Mouse (Mus musculus): ENCODE measurements at regions not wholly inside any gene's neighbourhood (a gene's known extent, or its start where the extent isn't known, plus 50 kb on each side); places are given as distances from the start of the nearest gene placed in this dataset.

GRCm38 (mm10) chr5:126551676-126552075 is 689.9 kb upstream of the Tmem132c start:
- no peak for DNase-seq (ENCODE audit: inconsistent age in 2 of 2, low spot score in 1 of 2)

DNA sequence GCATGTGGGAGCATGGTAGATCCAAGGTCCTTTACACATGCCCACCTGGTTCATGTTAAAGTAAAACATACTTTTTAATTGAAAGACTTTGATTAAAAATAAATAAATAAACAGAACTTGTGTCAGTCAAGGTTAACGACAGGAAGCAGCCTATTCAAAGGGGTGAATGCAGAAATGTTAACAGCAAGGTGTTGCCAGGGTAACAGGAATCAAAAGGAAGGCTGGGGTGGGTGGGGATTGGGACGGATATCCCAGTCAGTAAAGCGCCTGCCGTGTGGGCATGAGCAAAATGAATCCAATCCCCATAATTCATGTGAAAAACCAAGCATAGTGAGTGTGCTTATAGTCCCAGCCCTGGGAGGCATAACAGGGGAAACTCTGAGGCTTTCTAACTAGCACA is 682.6 kb upstream of the Tmem132c start:
- no peak for DNase-seq (ENCODE audit: inconsistent age in 2 of 2, low spot score in 1 of 2)

- DNase-seq (ENCODE audit: inconsistent age in 2 of 2, low spot score in 1 of 2): no peak
These were observed 675.8 kb upstream of the Tmem132c start for GRCm38 (mm10) chr5:126565817-126566216.

- DNase-seq (ENCODE audit: inconsistent age in 2 of 2, low spot score in 1 of 2): no peak
These were observed 675.4 kb upstream of the Tmem132c start for GRCm38 (mm10) chr5:126566226-126566625.

GRCm38 (mm10) chr5:126573766-126574165 is 667.8 kb upstream of the Tmem132c start:
- DNase-seq (ENCODE audit: inconsistent age in 2 of 2, low spot score in 1 of 2): no peak

DNA sequence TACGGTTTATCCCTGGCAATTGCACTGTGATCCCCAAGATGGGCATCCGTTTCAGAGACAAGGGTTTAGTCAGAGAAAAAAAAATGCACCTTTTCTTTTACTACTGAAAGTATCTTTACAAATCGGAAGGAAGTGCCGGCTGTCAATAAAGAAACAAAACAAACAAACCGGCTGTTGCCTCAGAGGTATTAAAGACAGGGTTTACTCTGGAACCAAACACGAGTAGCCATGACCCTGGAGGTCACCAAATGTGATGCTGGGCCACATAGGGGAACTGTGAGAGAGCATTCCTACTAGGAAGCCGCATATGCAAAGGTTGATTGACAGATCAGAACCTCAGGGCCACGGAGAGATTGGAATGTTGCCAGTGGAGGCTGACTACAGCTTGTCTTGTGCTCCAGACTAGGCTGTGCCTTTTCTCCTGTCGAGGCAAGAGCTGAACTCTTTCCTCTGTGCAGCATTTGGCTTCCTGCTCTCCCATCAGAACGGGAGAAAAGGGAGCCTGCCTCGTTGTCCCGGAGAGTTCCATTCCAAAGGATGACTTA is 643.8 kb upstream of the Tmem132c start:
- DNase-seq (ENCODE audit: inconsistent age in 2 of 2, low spot score in 1 of 2): no peak

DNA sequence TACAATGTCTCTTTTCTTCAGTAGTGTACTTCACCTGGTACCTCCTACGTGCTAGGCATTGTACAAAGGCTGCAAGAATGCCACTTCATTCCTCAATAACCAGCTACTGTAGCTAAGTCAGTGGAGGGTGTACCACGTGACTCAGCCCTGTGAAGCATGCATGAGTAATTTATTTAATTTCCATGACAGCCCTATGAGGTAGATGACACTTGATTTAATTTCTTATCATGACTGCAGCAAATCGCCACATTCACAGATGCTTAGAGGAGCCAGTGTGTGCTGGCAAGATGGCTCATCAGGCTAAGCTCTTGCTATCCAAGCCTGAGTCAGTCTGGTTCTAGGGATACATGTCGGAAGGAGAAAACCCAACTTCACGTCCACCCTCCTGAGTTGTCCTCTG is 642.0 kb upstream of the Tmem132c start:
- DNase-seq (ENCODE audit: inconsistent age in 2 of 2, low spot score in 1 of 2): no peak

- no peak for DNase-seq (ENCODE audit: inconsistent age in 2 of 2, low spot score in 1 of 2)
These were observed 634.9 kb upstream of the Tmem132c start for GRCm38 (mm10) chr5:126606756-126607155.

DNA sequence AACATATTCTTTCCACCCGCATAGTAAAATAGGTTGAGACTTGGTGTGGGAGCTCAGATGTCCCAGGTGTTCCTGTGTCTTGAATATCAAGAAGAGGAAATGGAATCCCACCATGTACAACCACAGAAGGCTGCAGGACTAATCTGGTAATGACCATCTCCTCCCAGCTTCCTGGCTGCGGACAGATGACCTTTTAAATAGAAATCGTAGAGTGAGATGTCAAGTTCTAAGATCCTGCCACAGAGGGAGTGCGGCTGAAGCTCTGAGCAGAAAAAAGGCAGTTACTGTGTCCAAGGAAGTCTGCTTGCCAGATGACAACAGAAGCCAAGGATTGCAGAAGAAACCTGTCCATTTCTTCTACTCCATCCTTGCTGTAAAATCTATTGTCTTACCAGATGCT is 629.0 kb upstream of the Tmem132c start:
- DNase-seq (ENCODE audit: inconsistent age in 2 of 2, low spot score in 1 of 2): no peak

GRCm38 (mm10) chr5:126622551-126622950 is 619.1 kb upstream of the Tmem132c start:
- DNase-seq (ENCODE audit: inconsistent age in 2 of 2, low spot score in 1 of 2): no peak

- DNase-seq (ENCODE audit: inconsistent age in 2 of 2, low spot score in 1 of 2): peak; percentile 21 to 72
These were observed 618.4 kb upstream of the Tmem132c start for GRCm38 (mm10) chr5:126623205-126623604.

- no peak for DNase-seq (ENCODE audit: inconsistent age in 2 of 2, low spot score in 1 of 2)
These were observed 611.8 kb upstream of the Tmem132c start for GRCm38 (mm10) chr5:126629826-126630225.

- no peak for DNase-seq (ENCODE audit: inconsistent age in 2 of 2, low spot score in 1 of 2)
These were observed 591.2 kb upstream of the Tmem132c start for GRCm38 (mm10) chr5:126650415-126650814.

- peak; percentile 16 to 64 for DNase-seq (ENCODE audit: inconsistent age in 2 of 2, low spot score in 1 of 2)
These were observed 590.2 kb upstream of the Tmem132c start for GRCm38 (mm10) chr5:126651367-126651766.

DNA sequence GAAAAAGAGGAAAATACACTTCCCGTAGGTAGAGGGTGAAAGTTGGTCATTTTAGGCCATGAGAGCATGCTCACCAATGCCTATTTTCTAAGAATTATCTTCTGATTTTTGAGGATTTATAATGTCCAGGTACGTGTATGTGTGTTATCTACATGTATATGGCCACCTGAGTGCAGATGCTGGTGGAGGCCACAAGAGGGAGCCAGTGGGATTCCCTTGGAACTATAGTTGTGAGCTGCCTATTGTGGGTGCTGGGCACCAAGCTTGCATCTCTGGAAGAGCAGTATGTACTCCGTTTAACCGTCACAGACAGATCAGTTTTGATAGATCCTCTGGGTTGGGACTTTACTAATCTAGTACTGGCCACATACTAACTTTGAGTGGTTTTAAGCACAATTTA is 579.0 kb upstream of the Tmem132c start:
- DNase-seq (ENCODE audit: inconsistent age in 2 of 2, low spot score in 1 of 2): no peak

DNA sequence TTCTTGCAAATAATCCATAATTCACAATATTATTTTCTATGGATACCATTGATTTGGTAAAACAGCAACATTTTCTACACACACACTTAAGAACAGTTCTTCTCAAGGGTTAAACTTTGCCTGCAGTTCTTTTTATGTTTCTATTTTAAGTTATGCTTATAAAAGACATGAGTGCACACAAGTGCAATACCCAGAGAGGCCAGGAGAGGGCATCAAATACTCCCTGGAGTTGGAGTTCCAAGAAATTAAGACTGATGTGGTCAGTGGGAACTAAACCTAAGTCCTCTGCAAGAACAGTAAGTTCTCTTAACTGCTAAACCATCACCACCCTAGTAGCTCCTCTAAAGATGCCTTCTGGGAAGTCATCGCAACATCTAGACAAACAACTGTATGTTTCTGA is 570.5 kb upstream of the Tmem132c start:
- peak; percentile 18 to 77 for DNase-seq (ENCODE audit: inconsistent age in 2 of 2, low spot score in 1 of 2)

DNA sequence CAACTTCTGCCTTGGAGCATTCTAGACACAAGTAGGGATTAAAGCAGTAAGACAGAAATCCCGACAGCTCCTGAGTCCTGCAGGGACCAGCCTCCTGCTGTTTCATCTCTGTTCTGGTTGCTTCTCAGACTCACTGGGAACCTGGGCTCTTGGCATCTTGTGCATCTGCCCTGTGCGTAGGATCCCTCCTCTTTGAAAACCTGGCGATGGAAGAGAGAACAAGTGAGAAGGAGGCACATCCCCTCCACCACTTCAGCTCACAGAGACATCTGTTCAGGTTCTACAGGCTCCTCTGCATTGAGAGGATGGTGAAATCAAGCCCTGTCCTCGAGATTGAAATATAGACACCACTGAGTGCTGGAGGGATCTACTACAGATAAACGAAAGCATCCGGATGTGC is 561.3 kb upstream of the Tmem132c start:
- no peak for DNase-seq (ENCODE audit: inconsistent age in 2 of 2, low spot score in 1 of 2)

DNA sequence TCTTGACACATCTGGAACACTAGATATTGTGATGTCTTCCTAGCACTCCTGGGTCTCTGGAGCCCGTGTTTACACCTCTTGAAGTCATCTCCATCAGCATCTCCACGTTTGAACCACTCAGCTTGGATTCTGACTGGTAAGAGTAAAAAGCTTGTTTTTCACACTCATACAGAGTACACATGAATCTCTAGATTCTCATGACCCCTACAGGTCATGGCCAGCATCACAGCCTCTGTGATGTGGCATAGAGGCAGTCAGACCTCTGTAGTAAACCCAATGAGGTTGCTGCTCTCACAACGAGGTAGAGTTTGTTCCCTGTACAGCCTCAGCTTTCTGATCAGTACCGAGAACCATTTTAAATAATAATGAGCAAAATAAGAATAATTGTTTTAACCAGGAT is 542.3 kb upstream of the Tmem132c start:
- DNase-seq (ENCODE audit: inconsistent age in 2 of 2, low spot score in 1 of 2): peak in 1 of 2 experiments; percentile 27

GRCm38 (mm10) chr5:126703516-126704282 is 537.9 kb upstream of the Tmem132c start:
- DNase-seq (ENCODE audit: inconsistent age in 2 of 2, low spot score in 1 of 2): no peak

- no peak for DNase-seq (ENCODE audit: inconsistent age in 2 of 2, low spot score in 1 of 2)
These were observed 535.7 kb upstream of the Tmem132c start for GRCm38 (mm10) chr5:126705871-126706270.

DNA sequence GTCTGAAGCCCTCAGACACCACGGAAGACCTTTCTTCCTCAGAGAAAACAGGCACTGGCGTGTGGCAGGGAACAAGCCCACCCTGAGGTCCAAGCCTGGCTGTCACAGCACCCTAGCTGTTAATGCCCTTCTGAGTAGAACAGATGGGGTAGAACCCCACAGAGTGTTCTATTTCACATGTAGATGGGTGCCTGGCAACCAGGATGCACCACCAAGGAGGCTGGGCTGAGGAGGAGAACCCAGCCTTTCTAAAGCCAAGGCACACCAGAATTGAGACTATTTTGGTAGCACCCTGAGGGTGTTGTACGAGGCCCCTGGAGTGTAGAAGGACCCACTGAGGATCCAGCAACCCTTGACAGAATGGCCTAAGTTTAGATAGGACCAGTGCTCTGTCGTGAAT is 534.9 kb upstream of the Tmem132c start:
- DNase-seq (ENCODE audit: inconsistent age in 2 of 2, low spot score in 1 of 2): no peak

GRCm38 (mm10) chr5:126714672-126715071 is 526.9 kb upstream of the Tmem132c start:
- no peak for DNase-seq (ENCODE audit: inconsistent age in 2 of 2, low spot score in 1 of 2)

DNA sequence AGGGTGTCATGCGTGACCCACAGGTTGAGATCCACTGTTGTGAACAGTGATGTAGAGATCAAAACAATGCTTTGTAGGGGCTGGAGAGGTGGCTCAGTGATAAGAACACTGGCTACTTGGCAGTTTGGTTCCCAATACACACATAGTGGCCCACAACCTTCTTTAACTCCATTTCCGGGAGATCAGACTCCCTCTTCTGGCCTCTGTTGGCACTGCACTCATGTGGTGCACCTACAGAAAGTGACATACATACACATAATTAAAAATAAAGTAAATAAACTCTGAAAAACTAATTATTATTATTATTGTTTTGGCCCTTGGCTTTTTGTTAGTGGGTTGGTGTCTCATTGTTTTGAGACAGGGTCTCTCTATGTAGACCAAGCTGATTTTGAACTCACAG is 523.2 kb upstream of the Tmem132c start:
- no peak for DNase-seq (ENCODE audit: inconsistent age in 2 of 2, low spot score in 1 of 2)

All from adrenal gland, adult (tissue).